Mouse (Mus musculus) liver, embryonic 16.5 days (tissue): Measurements from ENCODE around the gene Serping1. TPM values are rescaled to one million over a fixed set of nuclear protein-coding genes. Genes with fewer than 3 reads are reported as not detected.
"Not testable (repeated sequence)": the region's sequence is repeated elsewhere in the genome, so short reads cannot be mapped to it uniquely, and the experiment has no call there.

Experiments
- ATAC-seq: fragments of 200-750 bp; cut with Nextera tagmentation; 2 replicates; pipeline ENCODE4 v1.8.0; 2017; ENCODE audit warnings: low read depth, mild to moderate bottlenecking, moderate number of reproducible peaks, moderate library complexity
- H3K27ac ChIP-seq: fragments of 300-500 bp; sonication (generic); 2 replicates; pipeline ENCODE4 v1.5.1; 2014; ENCODE audit warnings: mild to moderate bottlenecking, low read length
- H3K27me3 ChIP-seq: fragments of 300-500 bp; sonication (generic); 2 replicates; pipeline ENCODE4 v1.6.1; 2014; ENCODE audit warnings: low read depth, low read length, mixed read lengths; ENCODE audit not compliant: control insufficient read depth, insufficient read depth
- H3K36me3 ChIP-seq: fragments of 300-500 bp; sonication (generic); 2 replicates; pipeline ENCODE4 v1.6.1; 2014; ENCODE audit warnings: mild to moderate bottlenecking; ENCODE audit not compliant: control insufficient read depth, insufficient read depth
- H3K4me1 ChIP-seq: fragments of 300-500 bp; sonication (generic); 2 replicates; pipeline ENCODE4 v1.6.1; 2014; ENCODE audit warnings: low read depth, low read length, mixed read lengths; ENCODE audit not compliant: control insufficient read depth
- H3K4me2 ChIP-seq: fragments of 300-500 bp; sonication (generic); 2 replicates; pipeline ENCODE4 v1.6.1; 2014; ENCODE audit warnings: low read depth, low read length, mixed read lengths
- H3K4me3 ChIP-seq: fragments of 300-500 bp; sonication (generic); 2 replicates; pipeline ENCODE4 v1.5.1; 2014; ENCODE audit warnings: low read depth, mild to moderate bottlenecking, low read length
- H3K9ac ChIP-seq: fragments of 300-500 bp; sonication (generic); 2 replicates; pipeline ENCODE4 v1.6.1; 2014; ENCODE audit warnings: low read depth, low read length
- H3K9me3 ChIP-seq: fragments of 300-500 bp; sonication (generic); replicated peaks from 2 replicates; pipeline ENCODE4 v1.6.1; 2016; ENCODE audit warnings: low read length; ENCODE audit not compliant: control insufficient read depth
- WGBS: fragments of 180-500 bp; shearing (Covaris S2); extraction: QIAGEN DNeasy Blood & Tissue Kit; methylation state at CpG from one replicate; pipeline ENCODE4 v1.1.7; 2014; ENCODE audit not compliant: insufficient replicate concordance; 5-methylcytosine and 5-hydroxymethylcytosine counted together
- polyA plus RNA-seq: library from polyadenylated mRNA; unstranded; fragments of >200 nt; fragmentation: Nextera tagmentation; extraction: Ambion mirVana; gene quantifications from 2 replicates; pipeline ENCODE4 v1.2.1, GENCODE M21; 2015

The Serping1 gene
- polyA plus RNA-seq, 1 experiment from 2014 or later: 133 TPM

DNA sequence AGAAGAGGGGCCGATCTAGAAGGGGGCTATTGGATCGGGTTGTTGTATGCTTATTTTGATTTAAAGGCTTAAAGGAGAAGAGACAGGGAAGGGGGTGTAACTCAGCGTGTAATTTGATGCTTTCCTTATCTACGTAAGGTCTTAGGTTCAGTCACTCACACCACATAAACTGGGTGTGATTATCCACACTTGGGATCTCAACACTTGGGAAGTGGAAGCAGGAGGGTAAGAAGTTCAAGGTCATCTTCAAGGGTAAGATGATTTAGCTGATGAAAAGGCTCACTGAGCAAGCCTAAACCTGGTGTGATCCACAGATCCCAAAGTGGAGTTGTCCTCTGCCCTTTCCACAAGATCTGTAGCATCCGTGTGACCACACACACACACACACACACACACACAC, 31.3 kb upstream of the Serping1 start:
- no peak for ATAC-seq
- Histone ChIP-seq H3K4me1 (peaks cover 27% of the 10 kb centered on the region), H3K36me3 (peaks cover 73% of the 10 kb centered on the region), H3K27ac (no peak overlapping the region), H3K4me3 (no peak overlapping the region), H3K27me3 (no peaks in the 10 kb centered on the region), H3K4me2 (no peak overlapping the region), H3K9me3 (no peaks in the 10 kb centered on the region), H3K9ac (no peak overlapping the region)
- 72% methylated on average over 5 of the region's 5 CpGs for WGBS

DNA sequence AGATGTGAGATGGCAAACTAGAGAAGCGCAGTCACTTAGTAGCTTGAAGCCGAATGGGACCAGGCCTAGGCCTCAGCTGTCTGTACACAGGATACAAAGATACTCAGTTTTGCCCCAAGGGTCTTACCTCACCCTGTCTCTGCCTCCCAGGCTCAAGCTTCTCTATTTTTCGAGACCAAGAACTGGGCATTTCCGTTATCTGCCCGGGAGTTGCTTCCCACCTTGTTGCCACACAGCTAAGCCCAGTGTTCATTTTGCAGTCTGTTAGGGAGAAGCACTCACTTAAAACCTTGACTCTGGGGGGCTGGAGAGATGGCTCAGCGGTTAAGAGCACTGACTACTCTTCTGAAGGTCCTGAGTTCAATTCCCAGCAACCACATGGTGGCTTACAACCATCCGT, 28.7 kb upstream of the Serping1 start:
- Histone ChIP-seq H3K9ac (no peak overlapping the region), H3K9me3 (no peaks in the 10 kb centered on the region), H3K27me3 (no peaks in the 10 kb centered on the region), H3K4me3 (no peak overlapping the region), H3K27ac (no peak overlapping the region), H3K36me3 (peaks cover 61% of the 10 kb centered on the region), H3K4me1 (peaks cover 9% of the 10 kb centered on the region), H3K4me2 (no peak overlapping the region)
- WGBS: 85% methylated on average over 7 of the region's 7 CpGs
- no peak for ATAC-seq

DNA sequence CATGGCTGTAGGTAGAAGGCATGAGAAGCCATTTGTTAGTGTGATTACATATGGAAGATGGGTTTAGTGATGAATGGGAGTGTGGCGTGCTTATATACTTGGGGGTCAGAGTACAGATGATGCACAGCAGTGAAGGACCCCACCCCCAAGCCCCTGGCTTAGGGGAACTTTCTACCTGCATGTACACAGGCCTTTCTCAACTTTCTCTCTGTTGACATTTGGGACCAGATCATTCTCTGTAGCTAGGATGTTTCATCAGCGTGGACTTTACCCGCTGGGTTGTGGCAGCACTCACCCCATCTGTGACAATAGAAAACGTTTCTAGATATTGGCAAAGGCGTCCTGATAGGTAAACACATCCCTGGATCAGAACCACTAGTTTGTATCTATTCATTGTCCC, 26.0 kb upstream of the Serping1 start:
- not testable (repeated sequence) for H3K9me3 ChIP-seq, H3K9ac ChIP-seq, ATAC-seq, H3K27me3 ChIP-seq
- 73% methylated on average over 5 of the region's 5 CpGs for WGBS
- peak overlapping the region; percentile 52 for H3K27ac ChIP-seq
- peak overlapping the region; percentile 89 for H3K4me2 ChIP-seq
- peak overlapping the region; percentile 71 for H3K4me3 ChIP-seq
- peaks cover 36% of the 10 kb centered on the region for H3K36me3 ChIP-seq
- H3K4me1 ChIP-seq: peaks cover 15% of the 10 kb centered on the region

DNA sequence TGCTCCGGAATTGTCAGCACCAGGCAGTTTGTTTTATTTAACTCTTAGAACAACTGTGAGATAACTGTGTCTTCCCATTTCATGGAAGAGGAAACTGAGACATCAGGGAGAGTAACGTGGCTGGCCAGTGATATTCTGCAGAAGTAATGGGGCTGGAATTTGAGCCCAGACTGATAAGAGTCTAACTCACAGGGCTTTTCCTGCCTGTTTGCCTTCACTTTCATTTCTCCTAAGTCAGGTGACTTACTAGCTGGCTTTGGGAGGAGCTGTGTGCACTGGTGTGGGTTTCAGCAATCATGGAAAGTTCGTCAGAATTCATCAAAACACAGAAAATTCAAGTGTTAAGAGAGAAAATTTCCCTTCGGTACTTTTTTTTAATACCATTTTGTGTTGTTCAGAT, 25.1 kb upstream of the Serping1 start:
- peaks cover 29% of the 10 kb centered on the region for H3K36me3 ChIP-seq
- H3K27ac ChIP-seq: peak overlapping the region; percentile 98
- H3K4me1 ChIP-seq: peaks cover 15% of the 10 kb centered on the region
- peak overlapping the region; percentile 71 for H3K4me3 ChIP-seq
- H3K27me3 ChIP-seq: no peaks in the 10 kb centered on the region
- no peaks in the 10 kb centered on the region for H3K9me3 ChIP-seq
- 42% methylated on average over 4 of the region's 4 CpGs for WGBS
- peak overlapping the region; percentile 89 for H3K4me2 ChIP-seq
- ATAC-seq: peak; percentile 9; the same call in 1 of the 2 replicates
- peak overlapping the region; percentile 86 for H3K9ac ChIP-seq

DNA sequence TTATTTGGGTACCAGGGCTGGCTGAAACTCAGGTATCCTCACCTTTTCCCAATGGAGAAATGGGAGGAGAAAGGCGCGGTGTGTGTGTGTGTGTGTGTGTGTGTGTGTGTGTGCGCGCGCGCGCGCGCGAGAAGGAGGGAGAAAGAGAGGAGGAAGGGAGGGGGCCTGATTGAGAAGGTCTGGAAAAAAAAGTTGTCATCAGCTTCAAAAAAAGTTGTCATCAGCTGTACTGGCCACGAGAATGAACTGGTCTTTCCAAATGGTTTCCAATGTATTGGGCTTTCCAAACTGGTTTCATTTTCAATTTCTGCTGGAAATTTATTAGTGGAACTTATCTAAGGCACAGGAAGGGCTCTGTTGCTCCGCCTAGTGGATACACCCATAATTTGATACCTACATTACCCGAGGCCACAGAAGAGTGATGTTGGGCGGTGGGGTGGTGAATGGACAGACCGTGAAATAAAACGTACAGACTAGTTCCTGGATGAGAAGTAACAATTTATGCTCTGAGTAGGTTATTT, 23.9 kb upstream of the Serping1 start:
- ATAC-seq: peak; percentile 52
- under 1% methylated on average over 16 of the region's 16 CpGs for WGBS
- Histone ChIP-seq H3K27me3 (no peaks in the 10 kb centered on the region), H3K4me3 (peak overlapping the region; percentile 71), H3K9ac (peak overlapping the region; percentile 86), H3K36me3 (peaks cover 17% of the 10 kb centered on the region), H3K27ac (peak overlapping the region; percentile 98), H3K4me1 (peaks cover 20% of the 10 kb centered on the region), H3K4me2 (peak overlapping the region; percentile 89), H3K9me3 (peaks cover 5% of the 10 kb centered on the region; the same call in 1 of the 2 replicates)

DNA sequence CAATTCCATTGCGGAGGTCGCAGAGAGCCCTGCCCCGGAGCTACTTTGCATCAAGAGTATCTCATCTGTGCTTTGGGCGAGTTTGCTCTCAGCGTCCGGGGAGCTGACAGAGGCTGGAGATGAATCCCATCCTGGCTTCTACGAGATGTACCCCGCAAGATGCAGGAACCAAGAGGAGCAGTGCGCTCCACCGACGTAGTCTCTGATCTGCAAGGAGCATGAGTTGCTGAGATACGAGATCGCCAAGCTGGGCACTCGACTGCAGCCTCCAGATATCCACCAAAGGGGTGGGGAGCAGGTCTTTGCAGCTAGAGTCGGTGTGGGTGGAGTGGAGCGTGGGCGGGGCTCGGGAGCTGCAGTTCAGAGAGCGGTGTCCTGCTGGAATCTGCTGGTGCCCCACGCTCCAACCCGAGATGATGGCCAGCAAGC, 23.3 kb upstream of the Serping1 start, which contains the start of gene Ube2l6:
Gene Ube2l6 (plus strand): TSS at position 336 of the 429 bp plus-strand sequence.
- Histone ChIP-seq H3K4me1 (peaks cover 21% of the 10 kb centered on the region), H3K36me3 (peaks cover 11% of the 10 kb centered on the region), H3K4me3 (peak within 1 kb of the TSS; percentile 71), H3K9ac (peak within 1 kb of the TSS; percentile 86), H3K4me2 (peak within 1 kb of the TSS; percentile 89), H3K9me3 (peaks cover 6% of the 10 kb centered on the region; the same call in 1 of the 2 replicates), H3K27me3 (no peaks in the 10 kb centered on the region), H3K27ac (peak within 1 kb of the TSS; percentile 98)
- WGBS: under 1% methylated on average over 21 of the region's 21 CpGs
- ATAC-seq: peak; percentile 92

DNA sequence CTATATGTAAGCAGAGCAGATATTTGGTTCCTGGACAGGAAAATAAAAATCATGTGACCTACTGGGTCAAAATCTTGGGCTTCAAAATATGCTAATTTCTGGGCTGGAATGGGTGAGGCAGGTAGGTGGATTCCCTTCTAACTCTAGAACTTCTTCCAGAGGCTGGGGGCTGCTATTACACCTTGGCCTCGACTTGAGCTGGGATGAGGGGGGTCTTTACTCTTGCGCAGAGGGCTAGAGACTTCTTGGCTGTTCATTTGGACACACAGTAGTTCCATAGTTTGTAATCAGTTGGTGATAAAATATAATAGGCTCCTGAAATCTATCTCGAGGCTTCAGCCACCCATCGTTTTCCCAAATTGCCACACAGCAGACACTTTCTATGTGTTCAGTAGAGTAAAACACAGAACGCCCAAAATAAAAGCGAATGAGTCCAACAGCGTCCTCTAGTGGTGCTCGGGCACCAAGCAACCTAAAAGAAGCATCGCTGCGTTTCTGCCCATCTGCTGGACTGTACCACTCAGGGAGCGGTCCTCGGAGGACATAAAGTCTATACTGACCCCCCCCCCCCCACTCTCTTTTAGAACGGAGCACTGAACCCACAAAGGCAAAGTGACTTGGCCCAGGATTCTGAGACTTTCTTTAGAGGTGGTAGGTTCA, 22.7 kb upstream of the Serping1 start:
- Histone ChIP-seq H3K36me3 (peaks cover 6% of the 10 kb centered on the region), H3K9ac (peak overlapping the region; percentile 86), H3K4me2 (peak overlapping the region; percentile 89), H3K27me3 (no peaks in the 10 kb centered on the region), H3K4me3 (peak overlapping the region; percentile 71), H3K4me1 (peaks cover 24% of the 10 kb centered on the region), H3K9me3 (peaks cover 6% of the 10 kb centered on the region; the same call in 1 of the 2 replicates), H3K27ac (peak overlapping the region; percentile 98)
- 7% methylated on average over 13 of the region's 13 CpGs for WGBS
- peak; percentile 51 for ATAC-seq

DNA sequence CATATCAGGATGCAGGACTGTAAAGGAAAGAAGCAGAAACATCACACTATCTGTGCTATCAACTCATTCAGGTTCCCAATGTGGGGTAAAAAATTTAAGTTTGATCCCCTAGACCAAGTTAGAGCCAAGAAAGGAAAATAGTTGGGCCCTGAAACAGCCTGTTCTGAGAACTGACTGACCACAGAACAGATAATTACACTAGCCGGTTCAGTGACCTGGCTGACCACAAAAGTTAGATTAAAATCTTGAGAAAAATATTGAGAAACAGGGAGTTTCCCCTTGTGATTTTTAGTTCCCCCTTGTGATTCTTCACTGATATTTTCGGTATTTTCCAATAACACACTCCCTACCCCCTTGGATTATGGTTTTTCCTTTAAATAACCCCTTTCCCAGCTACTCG, 18.6 kb upstream of the Serping1 start:
- Histone ChIP-seq H3K9ac (no peak overlapping the region), H3K4me1 (peaks cover 21% of the 10 kb centered on the region), H3K4me3 (no peak overlapping the region), H3K27me3 (peaks cover 7% of the 10 kb centered on the region; the same call in 1 of the 2 replicates), H3K36me3 (no peaks in the 10 kb centered on the region), H3K4me2 (no peak overlapping the region), H3K27ac (no peak overlapping the region), H3K9me3 (peaks cover 6% of the 10 kb centered on the region; the same call in 1 of the 2 replicates)
- 49% methylated on average over 3 of the region's 3 CpGs for WGBS
- ATAC-seq: no peak

DNA sequence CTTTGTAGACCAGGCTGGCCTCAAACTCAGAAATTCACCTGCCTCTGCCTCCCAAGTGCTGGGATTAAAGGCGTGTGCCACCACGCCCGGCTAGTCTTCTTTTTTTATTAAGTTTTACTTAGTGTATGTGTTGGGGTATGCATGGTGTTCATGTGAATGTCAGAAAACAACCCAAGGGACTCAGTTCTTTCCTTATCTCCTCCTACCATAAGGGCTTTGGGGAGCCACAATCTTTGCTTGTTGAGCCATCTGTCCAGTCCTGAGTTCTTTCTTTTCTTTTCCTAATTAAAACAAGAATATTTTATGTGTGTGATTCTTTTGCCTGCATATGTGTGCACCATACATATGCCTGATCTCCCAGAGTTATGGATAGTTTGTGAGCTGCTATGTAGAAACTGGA, 17.9 kb upstream of the Serping1 start:
- Histone ChIP-seq H3K27ac (peak overlapping the region; percentile 69; the same call in 1 of the 2 replicates), H3K4me3 (no peak overlapping the region), H3K36me3 (no peaks in the 10 kb centered on the region), H3K27me3 (peaks cover 7% of the 10 kb centered on the region; the same call in 1 of the 2 replicates), H3K9ac (no peak overlapping the region), H3K4me2 (0 out of 2 replicates have a peak overlapping the region, but pooled peaks have one; percentile 0), H3K9me3 (peaks cover 6% of the 10 kb centered on the region; the same call in 1 of the 2 replicates), H3K4me1 (peaks cover 23% of the 10 kb centered on the region)
- peak; percentile 72 for ATAC-seq
- 25% methylated on average over 3 of the region's 3 CpGs for WGBS
